9 mouse cellular contexts compared by ENCODE assay signal in genomic region chr7:63752081-63752480, GRCm38 (mm10).
DNase-seq lines count a peak whose midpoint lies in the region; ATAC-seq and TF ChIP-seq lines count a peak whose summit lies in the region.
"Had no signal": no experiment of that assay in that cellular context is flagged by ENCODE, and none has a peak within 500 bp of the region (broad histone marks: within the 10 kb centered on the region; RNA-seq: fewer than 3 reads in every experiment).

No protein-coding gene starts in this region.

- peak; percentile 46 for DNase-seq in hindbrain, embryonic 10.5 days (ENCODE audit: low spot score)
- DNase-seq in 416B (ENCODE audit: low read depth) (peak; percentile 62), G1E (ENCODE audit: low spot score) (peak; percentile 18)
- DNase-seq in cerebellum, postnatal 36 days = peak; percentile 57 to 69
- peak; percentile 32 for DNase-seq in large intestine, adult 2 months (ENCODE audit: low read depth, low spot score)
- DNase-seq in retina, postnatal 7 days (ENCODE audit: low read depth, low spot score) = peak; percentile 49
- DNase-seq in frontal cortex, postnatal 25 days (ENCODE audit: low spot score in 2 of 2) = no peak

- H3K9me3 ChIP-seq in hindbrain, embryonic 10.5 days = no peaks in the 10 kb centered on the region
- no peaks in the 10 kb centered on the region for H3K9me3 ChIP-seq in hindbrain, embryonic 16.5 days (ENCODE audit: control insufficient read depth, low read length)
- peaks cover 1% of the 10 kb centered on the region for H3K9me3 ChIP-seq in G1E (replicated peaks)

- H3K4me3 ChIP-seq in hindbrain, embryonic 10.5 days = no peak overlapping the region
- H3K4me3 ChIP-seq in hindbrain, embryonic 16.5 days (ENCODE audit: low read length) = no peak overlapping the region
- no peak overlapping the region for H3K4me3 ChIP-seq in G1E (ENCODE audit: low read depth, low read length)
- H3K4me3 ChIP-seq: erythroblast, embryonic 14.5 days had no signal

- WGBS in hindbrain, embryonic 10.5 days = 51% methylated on average over 4 of the region's 4 CpGs
- WGBS in hindbrain, embryonic 16.5 days = 46% methylated on average over 4 of the region's 4 CpGs
- 47% methylated on average over 4 of the region's 4 CpGs for WGBS in large intestine, adult 2 months

- peaks cover 44% of the 10 kb centered on the region for H3K27me3 ChIP-seq in hindbrain, embryonic 10.5 days (ENCODE audit: insufficient read depth, poor library complexity, severe bottlenecking)
- H3K27me3 ChIP-seq in hindbrain, embryonic 16.5 days (replicated peaks; ENCODE audit: control insufficient read depth, insufficient read depth, low read length) = peaks cover 18% of the 10 kb centered on the region
- H3K27me3 ChIP-seq in G1E (ENCODE audit: insufficient read depth, low read length) = no peaks in the 10 kb centered on the region

- H3K4me2 ChIP-seq in hindbrain, embryonic 16.5 days (ENCODE audit: low read length) = no peak overlapping the region

- no peaks in the 10 kb centered on the region for H3K36me3 ChIP-seq in hindbrain, embryonic 10.5 days
- H3K36me3 ChIP-seq in hindbrain, embryonic 16.5 days (ENCODE audit: control insufficient read depth, insufficient read depth, low read length) = no peaks in the 10 kb centered on the region; the same call in 1 of the 2 replicates
- no peaks in the 10 kb centered on the region for H3K36me3 ChIP-seq in G1E (replicated peaks)

- no peak overlapping the region for H3K27ac ChIP-seq in hindbrain, embryonic 10.5 days
- no peak overlapping the region for H3K27ac ChIP-seq in hindbrain, embryonic 16.5 days (ENCODE audit: low read depth, low read length)

- no peak overlapping the region for H3K9ac ChIP-seq in hindbrain, embryonic 16.5 days (ENCODE audit: low read depth, low read length)

- TF ChIP-seq CTCF in G1E (IDR thresholded peaks at IDR 0.05; ENCODE audit: low read depth, low read length) = peak; percentile 78

- ATAC-seq in hindbrain, embryonic 16.5 days = no peak
- ATAC-seq in G1E (ENCODE audit: extremely low read depth, insufficient number of reproducible peaks, low FRiP score, poor library complexity, severe bottlenecking) = no peak

- peaks cover 18% of the 10 kb centered on the region for H3K4me1 ChIP-seq in hindbrain, embryonic 10.5 days (replicated peaks)
- H3K4me1 ChIP-seq in hindbrain, embryonic 16.5 days (ENCODE audit: control insufficient read depth, insufficient read depth, low read depth, low read length) = peaks cover 16% of the 10 kb centered on the region
- peaks cover 3% of the 10 kb centered on the region for H3K4me1 ChIP-seq in G1E (ENCODE audit: insufficient read depth, low read depth, low read length)

Comparison
In these comparisons a context has a peak if more than half of its experiments do, and no peak if none do; other contexts are left out.
1. DNase-seq: peak in hindbrain, embryonic 10.5 days (single experiment), 416B (single experiment), G1E (single experiment), cerebellum, postnatal 36 days (2 of 2), large intestine, adult 2 months (single experiment) and retina, postnatal 7 days (single experiment); none in frontal cortex, postnatal 25 days (0 of 2).